In the genomic region with DNA sequence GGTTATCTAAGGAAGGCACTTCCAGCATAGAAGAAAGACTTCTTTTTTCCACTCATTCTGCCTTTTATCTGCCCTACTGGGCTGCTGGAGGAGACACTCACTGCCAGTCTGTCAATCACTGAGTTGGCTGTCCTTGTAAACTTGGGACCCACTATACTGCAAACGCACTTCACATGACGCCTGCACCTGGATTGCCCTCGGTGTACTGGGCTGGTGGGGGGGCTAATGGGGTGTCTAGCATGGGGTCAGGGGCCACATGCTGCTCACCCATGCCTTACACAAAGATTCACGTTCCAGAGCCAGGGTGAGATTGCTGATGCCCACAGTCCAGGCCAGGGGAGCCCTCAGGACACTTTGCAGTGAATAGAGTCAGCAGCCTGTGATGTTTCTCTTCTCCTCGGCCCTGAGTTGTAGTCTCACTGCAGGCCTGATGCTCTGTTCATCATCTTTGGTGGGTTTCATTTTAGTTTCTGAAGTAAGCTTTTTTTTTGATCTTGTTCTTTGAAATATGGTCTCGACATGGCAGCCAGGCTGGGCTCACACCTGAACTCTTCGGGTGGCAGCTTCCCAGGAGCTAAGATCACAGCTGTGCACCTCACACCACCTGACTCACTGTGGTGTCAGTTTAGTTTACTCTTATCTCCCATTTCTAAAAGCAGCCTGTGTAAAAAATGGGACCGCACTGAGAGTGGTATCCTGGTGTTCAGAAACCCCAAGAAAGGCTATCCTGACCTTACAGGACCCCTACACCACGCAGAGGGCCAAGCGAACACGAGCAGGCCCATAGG, we compare ENCODE assay signal across 30 mouse cellular contexts. TPM values are rescaled to one million over a fixed set of nuclear protein-coding genes. Genes with fewer than 3 reads are reported as not detected.
DNase-seq lines count a peak whose midpoint lies in the region; ATAC-seq and TF ChIP-seq lines count a peak whose summit lies in the region.
"Had no signal": no experiment of that assay in that cellular context is flagged by ENCODE, and none has a peak within 500 bp of the region (broad histone marks: within the 10 kb centered on the region; RNA-seq: fewer than 3 reads in every experiment).

No protein-coding gene starts in this region.

- H3K27me3 ChIP-seq in hindbrain, embryonic 11.5 days (ENCODE audit: control insufficient read depth, insufficient read depth, low read length), result no peaks in the 10 kb centered on the region
- H3K27me3 ChIP-seq in hindbrain, embryonic 16.5 days (replicated peaks; ENCODE audit: control insufficient read depth, insufficient read depth, low read length), result no peaks in the 10 kb centered on the region
- no peaks in the 10 kb centered on the region for H3K27me3 ChIP-seq in stomach, embryonic 14.5 days (ENCODE audit: control insufficient read depth, insufficient read depth, low read length)
- no peaks in the 10 kb centered on the region for H3K27me3 ChIP-seq in stomach, postnatal 0 days (ENCODE audit: control insufficient read depth, insufficient read depth, low read length)
- H3K27me3 ChIP-seq in myocyte (ENCODE audit: control insufficient read depth, insufficient read depth, insufficient read length), result no peaks in the 10 kb centered on the region
- no peaks in the 10 kb centered on the region for H3K27me3 ChIP-seq in forebrain, embryonic 14.5 days (replicated peaks; ENCODE audit: control insufficient read depth, insufficient read depth, low read length)
- H3K27me3 ChIP-seq: embryonic facial prominence, embryonic 13.5 days; heart, embryonic 13.5 days; hindbrain, embryonic 12.5 days; kidney, embryonic 15.5 days; limb, embryonic 12.5 days; midbrain, embryonic 13.5 days; neural tube, embryonic 15.5 days had no signal

- TF ChIP-seq CTCF in stomach, postnatal 0 days (IDR thresholded peaks at IDR 0.05; ENCODE audit: low read depth), result no peak

- H3K4me1 ChIP-seq in hindbrain, embryonic 11.5 days (replicated peaks; ENCODE audit: control insufficient read depth, insufficient read depth, low read length), result no peaks in the 10 kb centered on the region
- H3K4me1 ChIP-seq in hindbrain, embryonic 16.5 days (ENCODE audit: control insufficient read depth, insufficient read depth, low read depth, low read length), result peaks cover 9% of the 10 kb centered on the region
- H3K4me1 ChIP-seq in stomach, embryonic 14.5 days (ENCODE audit: control insufficient read depth, insufficient read depth, low read length), result no peaks in the 10 kb centered on the region
- H3K4me1 ChIP-seq in stomach, postnatal 0 days (replicated peaks; ENCODE audit: control insufficient read depth, insufficient read depth), result no peaks in the 10 kb centered on the region
- peaks cover 10% of the 10 kb centered on the region for H3K4me1 ChIP-seq in forebrain, embryonic 14.5 days (ENCODE audit: control insufficient read depth, insufficient read depth, low read length)
- H3K4me1 ChIP-seq: embryonic facial prominence, embryonic 13.5 days; forebrain, embryonic 10.5 days; limb, embryonic 12.5 days had no signal

- DNase-seq in hindbrain, embryonic 11.5 days (ENCODE audit: low spot score), result no peak
- DNase-seq in stomach, postnatal 0 days (ENCODE audit: low spot score), result no peak
- peak; percentile 44 for DNase-seq in thymus, postnatal 4 days
- DNase-seq in left cerebral cortex, postnatal 25 days (ENCODE audit: low spot score in 2 of 2), result no peak
- DNase-seq in forebrain, embryonic 14.5 days (ENCODE audit: low spot score), result no peak
- DNase-seq: adrenal gland, adult 2 months; cerebellum, adult 18-20 months; cerebellum, postnatal 10 days; gastrocnemius, adult 2 months; gastrocnemius, postnatal 36 days; heart, adult 2 months; kidney, postnatal 4 days; layer of hippocampus, adult 9-11 months; liver, postnatal 0 days; lung, postnatal 36 days; spleen, adult 18-20 months had no signal

- no peak overlapping the region for H3K4me2 ChIP-seq in hindbrain, embryonic 11.5 days (replicated peaks; ENCODE audit: low read depth, low read length)
- H3K4me2 ChIP-seq in hindbrain, embryonic 16.5 days (ENCODE audit: low read length), result no peak overlapping the region
- H3K4me2 ChIP-seq in stomach, embryonic 14.5 days (replicated peaks; ENCODE audit: low read depth, low read length), result no peak overlapping the region
- H3K4me2 ChIP-seq in stomach, postnatal 0 days (replicated peaks; ENCODE audit: low read depth), result no peak overlapping the region
- H3K4me2 ChIP-seq in myocyte (ENCODE audit: low read depth), result no peak overlapping the region
- H3K4me2 ChIP-seq in forebrain, embryonic 14.5 days (ENCODE audit: low read length), result no peak overlapping the region
- H3K4me2 ChIP-seq: embryonic facial prominence, embryonic 13.5 days; heart, embryonic 13.5 days; hindbrain, embryonic 12.5 days; kidney, embryonic 15.5 days; limb, embryonic 12.5 days; midbrain, embryonic 13.5 days; neural tube, embryonic 15.5 days had no signal

- H3K9me3 ChIP-seq in hindbrain, embryonic 11.5 days (ENCODE audit: control insufficient read depth, low read length), result no peaks in the 10 kb centered on the region
- no peaks in the 10 kb centered on the region for H3K9me3 ChIP-seq in hindbrain, embryonic 16.5 days (ENCODE audit: control insufficient read depth, low read length)
- no peaks in the 10 kb centered on the region for H3K9me3 ChIP-seq in stomach, embryonic 14.5 days (ENCODE audit: control insufficient read depth, low read depth, low read length)
- H3K9me3 ChIP-seq in stomach, postnatal 0 days (ENCODE audit: control insufficient read depth, low read length), result no peaks in the 10 kb centered on the region
- H3K9me3 ChIP-seq in forebrain, embryonic 14.5 days (replicated peaks; ENCODE audit: control insufficient read depth, low read length), result no peaks in the 10 kb centered on the region
- H3K9me3 ChIP-seq: embryonic facial prominence, embryonic 13.5 days; forebrain, embryonic 10.5 days; heart, embryonic 13.5 days; hindbrain, embryonic 12.5 days; kidney, embryonic 15.5 days; limb, embryonic 12.5 days; megakaryocyte, embryonic 14.5 days; midbrain, embryonic 13.5 days; neural tube, embryonic 15.5 days had no signal

- no peak for TF ChIP-seq EP300 in stomach, postnatal 0 days (optimal IDR thresholded peaks at IDR 0.05)

- TF ChIP-seq POLR2A in myocyte (IDR thresholded peaks at IDR 0.05; ENCODE audit: insufficient read length, low read depth), result no peak

- 0 out of 2 replicates have a peak overlapping the region, but pooled peaks have one; percentile 1 for H3K9ac ChIP-seq in hindbrain, embryonic 11.5 days (ENCODE audit: low read depth, low read length)
- no peak overlapping the region for H3K9ac ChIP-seq in hindbrain, embryonic 16.5 days (ENCODE audit: low read depth, low read length)
- no peak overlapping the region for H3K9ac ChIP-seq in stomach, embryonic 14.5 days (replicated peaks; ENCODE audit: low read depth, low read length)
- no peak overlapping the region for H3K9ac ChIP-seq in stomach, postnatal 0 days (ENCODE audit: low read length)
- no peak overlapping the region for H3K9ac ChIP-seq in forebrain, embryonic 14.5 days (ENCODE audit: low read length)
- H3K9ac ChIP-seq: embryonic facial prominence, embryonic 13.5 days; heart, embryonic 13.5 days; hindbrain, embryonic 12.5 days; kidney, embryonic 15.5 days; limb, embryonic 12.5 days; liver, postnatal 0 days; neural tube, embryonic 15.5 days had no signal

- 86% methylated on average over 11 of the region's 11 CpGs for WGBS in hindbrain, embryonic 11.5 days
- 86% methylated on average over 11 of the region's 11 CpGs for WGBS in hindbrain, embryonic 16.5 days
- WGBS in stomach, embryonic 14.5 days, result 74% methylated on average over 11 of the region's 11 CpGs
- 67% methylated on average over 11 of the region's 11 CpGs for WGBS in stomach, postnatal 0 days
- WGBS in forebrain, embryonic 14.5 days, result 91% methylated on average over 11 of the region's 11 CpGs

- no peak overlapping the region for H3K4me3 ChIP-seq in hindbrain, embryonic 11.5 days (ENCODE audit: low read depth, low read length)
- no peak overlapping the region for H3K4me3 ChIP-seq in hindbrain, embryonic 16.5 days (ENCODE audit: low read length)
- no peak overlapping the region for H3K4me3 ChIP-seq in stomach, embryonic 14.5 days (ENCODE audit: low read depth, low read length)
- no peak overlapping the region for H3K4me3 ChIP-seq in stomach, postnatal 0 days (ENCODE audit: low read depth, low read length)
- H3K4me3 ChIP-seq in myocyte, result no peak overlapping the region
- H3K4me3 ChIP-seq in forebrain, embryonic 14.5 days (ENCODE audit: low read depth, low read length), result no peak overlapping the region
- H3K4me3 ChIP-seq: embryonic facial prominence, embryonic 13.5 days; forebrain, embryonic 10.5 days; gastrocnemius, adult 2 months; heart, adult 2 months; heart, embryonic 13.5 days; hindbrain, embryonic 12.5 days; kidney, embryonic 15.5 days; limb, embryonic 12.5 days; megakaryocyte, embryonic 14.5 days; midbrain, embryonic 13.5 days; neural tube, embryonic 15.5 days had no signal

- no peak overlapping the region for H3K27ac ChIP-seq in hindbrain, embryonic 11.5 days (ENCODE audit: low read depth, low read length)
- no peak overlapping the region for H3K27ac ChIP-seq in hindbrain, embryonic 16.5 days (ENCODE audit: low read depth, low read length)
- no peak overlapping the region for H3K27ac ChIP-seq in stomach, embryonic 14.5 days (ENCODE audit: low read length)
- H3K27ac ChIP-seq in stomach, postnatal 0 days (replicated peaks), result no peak overlapping the region
- no peak overlapping the region for H3K27ac ChIP-seq in forebrain, embryonic 14.5 days (ENCODE audit: low read depth, low read length)
- H3K27ac ChIP-seq: embryonic facial prominence, embryonic 13.5 days; forebrain, embryonic 10.5 days; gastrocnemius, adult 2 months; heart, adult 2 months; heart, embryonic 13.5 days; hindbrain, embryonic 12.5 days; kidney, embryonic 15.5 days; limb, embryonic 12.5 days; midbrain, embryonic 13.5 days; neural tube, embryonic 15.5 days had no signal

- intact Hi-C loops in left cerebral cortex, postnatal 25 days (cut with DNase I), result no loop called here

- H3K79me2 ChIP-seq in myocyte (ENCODE audit: control insufficient read depth, insufficient read depth), result no peaks in the 10 kb centered on the region

- no peaks in the 10 kb centered on the region for H3K36me3 ChIP-seq in hindbrain, embryonic 11.5 days (ENCODE audit: control insufficient read depth, insufficient read depth, low read length)
- H3K36me3 ChIP-seq in hindbrain, embryonic 16.5 days (ENCODE audit: control insufficient read depth, insufficient read depth, low read length), result peaks cover 11% of the 10 kb centered on the region
- H3K36me3 ChIP-seq in stomach, embryonic 14.5 days (ENCODE audit: control insufficient read depth, insufficient read depth, low read length), result peaks cover 15% of the 10 kb centered on the region
- H3K36me3 ChIP-seq in stomach, postnatal 0 days (ENCODE audit: control insufficient read depth, insufficient read depth, low read length), result 0 out of 2 replicates have a peak, but pooled peaks cover 5% of the 10 kb centered on the region
- peaks cover 47% of the 10 kb centered on the region for H3K36me3 ChIP-seq in myocyte (ENCODE audit: control insufficient read depth, insufficient read depth)
- peaks cover 42% of the 10 kb centered on the region for H3K36me3 ChIP-seq in forebrain, embryonic 14.5 days (ENCODE audit: control insufficient read depth, insufficient read depth, low read length)

- no peak overlapping the region for H3ac ChIP-seq in myocyte (ENCODE audit: control insufficient read depth, insufficient read length)

- ATAC-seq in hindbrain, embryonic 11.5 days (ENCODE audit: low FRiP score), result no peak
- ATAC-seq in hindbrain, embryonic 16.5 days, result no peak
- 0 out of 2 replicates have a peak, but pooled peaks have one; percentile 31 for ATAC-seq in stomach, embryonic 14.5 days (ENCODE audit: insufficient number of reproducible peaks, insufficient read depth, low FRiP score, low read depth)
- ATAC-seq in stomach, postnatal 0 days (ENCODE audit: low FRiP score, low TSS enrichment), result no peak
- ATAC-seq in forebrain, embryonic 14.5 days, result no peak
- ATAC-seq: forebrain, embryonic 16.5 days; intestine, embryonic 16.5 days; liver, postnatal 0 days; midbrain, embryonic 13.5 days had no signal

RNA-seq across cellular contexts. Expression of gene Ubp1, which starts 52.3 kb away (rescaled TPM):
- polyA plus RNA-seq in hindbrain, embryonic 11.5 days (2014; fragmentation: Nextera tagmentation; extraction: Ambion mirVana), result 46.6 and 47.0 TPM in 2 replicates
- polyA plus RNA-seq in hindbrain, embryonic 16.5 days (2015; fragmentation: Nextera tagmentation; extraction: Ambion mirVana), result 21.3 and 26.8 TPM in 2 replicates
- polyA plus RNA-seq in stomach, embryonic 14.5 days (2014; fragmentation: Nextera tagmentation; extraction: Ambion mirVana), result 46.2 and 46.6 TPM in 2 replicates
- 14.4 and 16.5 TPM in 2 replicates for polyA plus RNA-seq in stomach, postnatal 0 days (2015; fragmentation: Nextera tagmentation; extraction: Ambion mirVana)
- 31.1 TPM for polyA plus RNA-seq in myocyte (2012; fragmentation: generic; extraction: Trizol)
- 10 to 100 TPM; 64.5 to 72.5 TPM for total RNA-seq in left cerebral cortex, postnatal 25 days (2021)
- polyA plus RNA-seq in forebrain, embryonic 14.5 days (2014; fragmentation: Nextera tagmentation; extraction: Ambion mirVana), result 30.5 and 30.7 TPM in 2 replicates
